Mouse (Mus musculus) bone marrow, adult 2 months (tissue): ENCODE measurements around the gene Espn. TPM values are rescaled to one million over a fixed set of nuclear protein-coding genes. Genes with fewer than 3 reads are reported as not detected.
A peak's percentile ranks its signal among the peaks of the same experiment; 100 is the strongest.

Experiments
- H3K27ac ChIP-seq: fragments of 200-500 bp; 2 replicates; pipeline ENCODE4 v1.5.1; 2012; ENCODE audit warnings: low read depth, mild to moderate bottlenecking, control low read depth, inconsistent platforms, low read length; ENCODE audit not compliant: control insufficient read depth, poor library complexity, insufficient read depth
- H3K4me1 ChIP-seq: fragments of 200-500 bp; 2 replicates; pipeline ENCODE4 v1.6.1; 2011; ENCODE audit warnings: low read length; ENCODE audit not compliant: control insufficient read depth, insufficient read depth
- H3K4me3 ChIP-seq: fragments of 200-500 bp; replicated peaks from 2 replicates; pipeline ENCODE3; 2011; ENCODE audit warnings: mild to moderate bottlenecking, low read depth, low read length, control low read depth; ENCODE audit not compliant: control insufficient read depth
- CTCF ChIP-seq: fragments of 200-500 bp; IDR thresholded peaks from 2 replicates; pipeline ENCODE4 v1.5.1; 2011; ENCODE audit warnings: low read length, control low read depth; ENCODE audit not compliant: control insufficient read depth, insufficient read depth
- POLR2A ChIP-seq: fragments of 200-500 bp; IDR thresholded peaks from 2 replicates; pipeline ENCODE4 v1.6.1; 2011; ENCODE audit warnings: low read depth, mild to moderate bottlenecking, control low read depth, low read length, borderline replicate concordance; ENCODE audit not compliant: control insufficient read depth
- WGBS: fragments of 180-500 bp; shearing (Covaris S2); methylation state at CpG from one replicate; pipeline ENCODE4 v1.1.7; 2018; 5-methylcytosine and 5-hydroxymethylcytosine counted together
- polyA plus RNA-seq: library from polyadenylated mRNA; stranded (reverse); fragments of >200 nt; gene quantifications from 2 replicates; pipeline ENCODE4 v1.2.4, GENCODE M21; 2011; ENCODE audit warnings: low replicate concordance; ENCODE audit not compliant: missing spikeins, insufficient read depth, insufficient read length

Gene Espn
- polyA plus RNA-seq, 1 experiment, result not detected

DNA sequence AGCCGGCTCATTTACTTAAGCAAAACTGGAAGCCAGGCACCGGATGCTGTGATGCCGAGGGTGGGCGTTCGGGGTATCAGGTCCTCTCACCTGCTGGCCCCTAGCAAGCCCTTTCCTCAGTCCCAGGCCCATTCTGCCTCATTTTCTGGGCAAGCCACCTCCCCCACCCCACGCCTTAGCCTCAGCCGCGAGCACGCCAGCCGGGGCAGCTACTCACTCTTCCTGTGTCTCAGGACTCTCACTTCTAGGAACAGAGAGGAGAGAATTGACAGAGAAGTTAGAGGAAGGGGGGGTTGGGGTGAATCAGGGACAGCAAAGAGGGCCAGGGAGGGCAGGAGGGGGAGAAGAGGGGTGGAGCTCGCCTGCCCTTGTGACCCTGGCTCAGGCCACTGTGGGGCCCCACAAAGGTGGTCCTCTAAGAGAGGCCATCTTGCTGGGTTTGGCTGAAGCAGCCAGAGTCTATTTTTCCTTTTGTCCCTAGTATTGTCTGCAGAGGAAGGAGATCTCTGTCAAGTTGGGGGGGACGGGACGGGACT is 22.7 kb downstream of the Espn start:
- Histone ChIP-seq H3K27ac (no peak overlapping the region), H3K4me3 (no peak overlapping the region), H3K4me1 (no peaks in the 10 kb centered on the region)
- 43% methylated on average over 13 of the region's 13 CpGs for WGBS
- TF ChIP-seq POLR2A (no peak), CTCF (no peak)

DNA sequence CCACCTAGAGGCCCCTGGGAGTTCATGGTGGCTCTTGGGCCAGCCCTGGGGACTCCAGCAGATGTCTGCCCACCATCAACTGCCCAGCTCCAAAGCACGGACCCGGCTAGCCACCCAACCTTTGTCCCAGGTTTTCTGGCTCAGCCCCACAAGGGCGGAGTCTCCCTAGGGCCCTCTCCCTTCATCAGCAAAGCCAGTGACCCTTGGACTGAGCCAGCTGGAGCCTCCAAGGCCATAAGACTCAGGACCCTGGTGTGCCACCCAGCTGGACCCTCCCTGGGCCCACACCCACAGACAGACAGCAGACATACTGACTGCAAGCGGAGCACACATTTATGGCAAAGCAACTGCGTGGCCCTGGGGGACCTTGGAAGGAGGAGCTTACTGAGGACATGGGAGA is 23.4 kb downstream of the Espn start:
- WGBS, result 76% methylated on average over 5 of the region's 5 CpGs
- TF ChIP-seq POLR2A, result no peak
- TF ChIP-seq CTCF, result no peak
- H3K4me3 ChIP-seq, result no peak overlapping the region
- no peak overlapping the region for H3K27ac ChIP-seq
- no peaks in the 10 kb centered on the region for H3K4me1 ChIP-seq

DNA sequence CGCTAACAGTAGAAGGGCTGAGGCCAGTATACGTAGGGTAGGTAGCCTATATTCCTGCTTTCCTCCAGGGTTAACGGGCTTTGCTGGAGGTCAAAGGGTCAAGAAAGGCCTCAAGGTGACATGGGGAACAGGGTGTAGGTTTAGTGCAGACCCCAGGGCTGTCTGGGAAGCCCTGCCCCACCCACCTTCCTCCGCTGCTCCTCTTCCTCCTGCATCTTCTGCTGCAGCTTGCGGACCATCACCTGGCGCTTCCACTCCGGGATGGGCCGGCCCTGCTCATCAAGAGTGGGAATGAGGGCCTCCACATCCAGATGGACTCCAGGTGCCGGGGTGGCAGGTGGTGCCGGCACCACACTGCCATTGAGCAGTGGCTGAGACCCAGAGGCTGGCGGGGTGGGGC is 24.3 kb downstream of the Espn start:
- Histone ChIP-seq H3K4me3 (no peak overlapping the region), H3K27ac (no peak overlapping the region; the same call in 1 of the 2 replicates), H3K4me1 (no peaks in the 10 kb centered on the region)
- TF ChIP-seq CTCF (no peak), POLR2A (no peak)
- 92% methylated on average over 11 of the region's 11 CpGs for WGBS

DNA sequence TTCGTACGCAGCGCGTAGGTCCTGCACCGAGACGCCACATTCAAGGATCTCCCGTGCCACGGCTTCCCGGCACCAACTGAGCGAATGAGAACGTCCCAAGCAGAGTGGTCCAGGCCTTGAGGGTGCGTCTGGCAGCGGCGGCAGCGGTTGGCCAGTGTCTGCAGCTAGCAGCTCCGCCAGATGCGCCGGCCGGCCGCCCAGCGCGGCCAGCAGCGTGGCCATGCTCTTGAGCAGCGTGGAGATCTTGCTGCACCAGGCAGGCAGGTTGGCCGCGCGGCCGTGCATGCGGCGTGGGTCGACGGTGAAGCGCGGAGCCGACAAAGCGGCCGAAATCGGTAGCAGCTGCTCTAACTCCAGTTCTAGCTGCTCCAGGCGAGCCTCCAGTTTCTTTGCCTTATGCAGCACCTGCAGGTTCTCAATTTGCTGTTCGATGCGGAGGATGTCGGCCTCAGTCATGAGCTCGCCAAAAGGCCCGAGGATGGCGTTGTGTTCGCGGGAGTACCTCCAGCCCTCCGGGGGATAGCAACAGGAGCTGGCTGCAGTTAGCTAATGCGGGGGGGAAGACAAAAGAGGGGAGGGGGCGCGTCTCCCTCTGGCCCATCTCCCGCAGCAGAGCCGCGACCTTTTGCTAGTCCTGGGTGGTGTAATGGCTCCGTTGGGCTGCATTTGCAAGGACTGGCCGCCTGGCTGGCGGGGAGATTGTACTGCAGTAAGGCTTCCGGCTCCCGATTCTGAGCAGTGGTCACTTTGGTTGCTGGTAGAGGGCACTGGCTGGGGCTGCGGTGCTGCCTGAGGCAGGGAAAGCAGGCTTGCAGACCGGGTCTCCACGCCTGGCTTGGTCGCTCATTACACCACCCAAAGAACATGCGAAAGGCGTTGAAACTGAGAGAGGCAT is 25.9 kb downstream of the Espn start:
- WGBS, result 15% methylated on average over 65 of the region's 65 CpGs
- H3K4me3 ChIP-seq, result no peak overlapping the region
- H3K4me1 ChIP-seq, result no peaks in the 10 kb centered on the region
- TF ChIP-seq CTCF, result no peak
- no peak for TF ChIP-seq POLR2A
- no peak overlapping the region for H3K27ac ChIP-seq

DNA sequence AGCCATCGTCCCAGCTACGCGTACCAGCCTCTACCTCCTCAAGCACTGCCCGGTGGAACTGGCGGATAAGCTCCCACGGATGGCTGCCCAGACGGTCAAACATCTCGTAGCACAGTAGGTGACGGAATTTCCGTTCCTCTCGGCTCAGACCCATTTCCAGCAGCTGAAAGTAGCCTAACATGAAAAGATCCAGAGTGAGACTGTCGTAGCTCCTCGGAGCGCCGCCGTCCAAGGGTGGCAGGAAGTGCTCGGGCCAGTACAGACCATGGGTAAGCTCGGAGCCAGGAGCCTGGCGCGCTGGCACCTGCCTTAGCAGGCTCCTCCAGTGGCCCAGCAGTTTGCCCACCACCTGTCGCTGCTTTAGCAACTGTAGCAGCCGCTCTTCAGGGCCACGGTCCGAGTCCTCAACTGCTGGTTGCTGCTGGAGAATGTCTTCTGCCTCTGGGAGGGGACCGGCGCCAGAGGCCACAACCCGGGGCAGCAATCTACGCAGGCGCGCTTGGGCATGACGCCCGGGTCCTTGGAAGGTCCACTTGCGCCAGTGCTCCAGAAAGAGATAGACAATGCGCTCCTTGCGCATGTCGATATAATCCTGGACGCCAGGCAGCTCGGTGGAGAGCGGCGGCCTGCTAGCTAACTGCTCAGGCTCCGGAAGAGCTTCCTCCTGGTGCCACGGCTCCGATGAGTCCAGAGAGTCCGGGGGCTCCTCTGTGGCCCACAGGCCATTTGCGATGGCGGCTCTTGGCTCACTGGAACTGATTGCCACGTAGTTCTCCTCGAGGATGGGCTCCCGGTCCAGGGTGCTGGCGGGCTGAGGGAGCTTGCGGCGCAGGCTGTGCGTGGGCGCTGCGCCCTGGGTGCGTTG is 26.8 kb downstream of the Espn start:
- WGBS, result 4% methylated on average over 56 of the region's 56 CpGs
- TF ChIP-seq POLR2A (no peak), CTCF (no peak)
- H3K4me1 ChIP-seq, result no peaks in the 10 kb centered on the region
- H3K27ac ChIP-seq, result no peak overlapping the region
- peak overlapping the region; percentile 12 for H3K4me3 ChIP-seq

DNA sequence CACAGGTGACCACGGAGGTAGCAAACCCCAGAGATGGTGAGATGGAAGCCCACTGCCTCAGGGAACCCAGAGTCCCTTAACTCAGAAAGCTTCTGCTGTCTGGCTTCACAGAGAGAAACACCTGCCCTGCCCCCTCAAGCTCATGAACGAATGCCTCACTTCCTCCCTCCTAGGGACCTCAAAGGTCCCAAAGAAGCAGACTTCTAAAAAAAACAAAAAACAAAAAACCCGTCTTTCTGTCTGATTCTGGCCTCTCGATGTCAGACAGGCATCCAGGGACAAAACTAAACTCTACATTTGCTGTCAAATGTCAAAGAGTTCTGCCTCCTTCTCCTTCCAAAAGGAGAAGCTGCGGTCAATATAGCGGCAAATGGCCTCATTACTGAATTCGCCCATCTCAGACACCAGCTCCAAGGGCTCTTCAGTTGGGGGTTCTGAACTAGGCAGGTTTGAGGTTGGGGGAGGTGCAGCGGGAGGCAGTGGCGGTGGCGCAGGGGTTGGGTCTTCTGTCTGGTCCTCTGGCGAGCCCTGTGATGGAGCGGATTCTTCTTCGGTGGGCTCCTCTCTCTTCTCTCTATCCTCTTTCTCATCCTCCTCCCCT is 27.7 kb downstream of the Espn start:
- H3K27ac ChIP-seq, result no peak overlapping the region
- TF ChIP-seq POLR2A, result no peak
- TF ChIP-seq CTCF, result no peak
- no peaks in the 10 kb centered on the region for H3K4me1 ChIP-seq
- WGBS, result 3% methylated on average over 13 of the region's 13 CpGs
- H3K4me3 ChIP-seq, result no peak overlapping the region

DNA sequence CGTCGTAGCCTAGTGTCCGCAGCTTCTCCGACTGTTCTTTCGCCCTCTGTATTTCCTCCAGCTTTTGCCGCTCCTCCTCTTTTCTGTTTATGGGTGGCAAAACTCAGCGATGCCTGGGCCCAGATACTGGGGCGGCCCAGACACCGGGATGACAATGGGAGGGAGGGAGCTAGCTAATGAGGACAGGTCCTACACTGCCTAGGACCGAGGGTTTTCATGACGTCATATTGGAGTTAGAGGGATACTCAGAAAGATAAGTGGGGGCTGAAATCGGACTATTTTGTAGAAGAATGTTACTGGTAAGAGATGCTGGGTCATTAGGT is 31.0 kb downstream of the Espn start:
- Histone ChIP-seq H3K27ac (no peak overlapping the region), H3K4me1 (no peaks in the 10 kb centered on the region), H3K4me3 (no peak overlapping the region)
- 3% methylated on average over 12 of the region's 12 CpGs for whole genome bisulfite sequencing
- no peak for TF ChIP-seq POLR2A
- TF ChIP-seq CTCF, result no peak
